Mouse (Mus musculus): ENCODE data around the gene Dnajc16.

Dnajc16 gene

DNA sequence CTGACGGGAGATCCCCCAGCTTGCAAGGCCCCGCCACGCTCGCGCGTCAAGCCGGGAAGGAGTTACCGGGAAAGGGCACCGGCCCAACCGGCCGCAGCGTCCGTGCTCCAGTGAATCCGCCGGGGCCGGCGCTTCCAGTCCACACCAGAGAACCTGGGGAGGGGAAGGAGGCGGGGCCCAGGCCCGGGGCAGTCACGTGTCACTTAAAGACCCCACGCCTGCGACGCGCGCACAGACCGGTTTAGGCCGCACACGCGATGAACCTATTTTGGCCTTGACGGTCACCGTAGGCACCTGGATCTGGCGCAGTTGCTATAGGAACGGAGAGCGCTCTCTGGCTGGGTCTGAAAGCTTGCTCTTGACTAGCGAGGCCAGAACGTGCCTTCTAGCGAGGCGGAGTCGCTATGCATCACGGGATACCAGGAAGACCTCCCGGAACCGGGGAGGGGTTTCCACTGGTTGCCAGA, at the start of gene Dnajc16:
Dnajc16 (minus strand) TSS at position 408 of the 467 bp plus-strand sequence.
- peak; percentile 96 for DNase-seq (ENCODE audit: extremely low read depth, insufficient read length, low spot score)

DNA sequence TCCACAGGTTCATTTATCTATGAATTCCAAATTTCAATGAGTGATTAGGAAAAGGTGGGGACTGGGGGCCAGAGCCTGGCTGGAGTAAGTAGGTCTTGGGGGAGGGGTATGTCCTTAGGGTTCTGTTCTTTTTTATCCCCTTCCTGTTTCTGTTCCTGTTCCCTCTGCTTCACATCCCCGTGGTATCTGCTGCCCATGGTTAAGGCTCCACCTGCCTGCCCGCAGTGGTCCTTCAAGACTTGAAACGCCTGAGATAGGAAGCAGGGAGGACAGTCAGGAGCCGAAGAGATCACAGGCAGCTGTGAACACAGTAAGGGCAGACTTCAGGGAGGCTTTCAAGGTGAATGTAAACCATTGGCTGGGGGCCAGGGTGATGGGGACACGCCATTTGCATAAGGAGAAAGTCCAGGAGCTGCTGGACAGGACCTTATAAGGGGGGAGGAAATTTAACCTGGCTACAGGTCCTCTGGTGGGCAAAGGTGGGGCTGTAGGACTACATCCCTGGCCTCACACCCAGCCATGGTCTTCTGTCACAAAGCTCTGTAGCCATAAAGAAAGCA, 43.9 kb upstream of the Dnajc16 start:
- no peak for DNase-seq (ENCODE audit: extremely low read depth, insufficient read length, low spot score)

DNA sequence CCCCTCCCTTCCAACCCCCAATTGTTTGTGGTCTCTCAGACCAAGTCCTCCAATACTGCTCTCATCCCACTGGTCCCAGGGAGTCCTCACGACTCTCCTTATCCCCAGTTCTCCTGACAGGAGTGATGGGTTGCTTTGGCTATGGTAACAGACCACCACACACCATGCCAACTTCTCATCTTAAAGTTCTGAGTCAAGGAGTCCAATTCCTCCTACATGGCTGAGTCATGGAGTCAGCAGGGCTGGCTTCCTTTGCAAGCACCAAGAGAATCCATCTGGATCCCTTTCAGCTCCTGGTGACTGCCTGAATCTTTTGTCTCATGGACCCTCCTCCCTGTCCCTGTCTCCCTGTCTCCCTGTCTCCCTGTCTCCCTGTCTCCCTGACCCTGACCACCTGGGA, 43.2 kb upstream of the Dnajc16 start:
- DNase-seq (ENCODE audit: extremely low read depth, insufficient read length, low spot score) = no peak

DNA sequence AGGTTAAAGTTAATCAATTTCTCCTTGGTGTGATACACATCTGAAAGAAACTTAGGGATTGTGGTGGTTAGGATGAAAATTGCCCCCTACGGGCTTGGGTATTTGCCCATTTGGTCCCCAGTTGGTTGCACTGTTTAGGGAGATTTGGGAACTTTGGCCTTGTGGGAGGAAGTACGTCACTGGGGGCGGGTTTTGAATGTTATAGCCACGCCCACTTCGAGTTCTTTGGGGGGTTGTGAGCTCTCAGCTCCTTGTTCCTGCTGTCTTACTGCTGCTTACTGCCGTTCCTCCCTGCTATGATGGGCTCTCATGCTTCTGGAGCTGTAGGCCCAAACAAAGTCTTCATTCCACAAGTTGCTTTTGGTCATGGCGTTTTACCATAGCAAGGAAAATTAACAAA, 40.6 kb upstream of the Dnajc16 start:
- DNase-seq (ENCODE audit: extremely low read depth, insufficient read length, low spot score) = no peak

DNA sequence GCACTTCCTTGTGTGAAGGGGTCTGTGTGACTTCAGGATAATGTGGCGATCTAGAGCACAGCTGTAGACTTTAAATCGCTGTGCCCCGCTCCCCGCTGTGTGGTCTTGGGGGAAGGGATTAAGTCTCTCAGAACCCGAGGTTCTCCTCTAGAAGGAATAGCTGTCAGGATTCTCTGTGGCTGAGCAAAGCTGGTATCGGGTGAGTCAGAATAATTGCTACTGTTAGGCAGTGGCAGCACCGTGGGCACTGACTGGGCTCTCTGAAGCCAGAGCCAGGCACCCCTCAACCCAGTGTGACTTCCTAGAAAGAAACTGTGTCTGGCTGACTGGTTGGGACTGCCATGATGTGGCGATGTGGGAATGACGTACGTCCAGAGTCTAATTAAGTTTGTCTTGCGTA, 39.6 kb upstream of the Dnajc16 start:
- DNase-seq (ENCODE audit: extremely low read depth, insufficient read length, low spot score) = no peak

DNA sequence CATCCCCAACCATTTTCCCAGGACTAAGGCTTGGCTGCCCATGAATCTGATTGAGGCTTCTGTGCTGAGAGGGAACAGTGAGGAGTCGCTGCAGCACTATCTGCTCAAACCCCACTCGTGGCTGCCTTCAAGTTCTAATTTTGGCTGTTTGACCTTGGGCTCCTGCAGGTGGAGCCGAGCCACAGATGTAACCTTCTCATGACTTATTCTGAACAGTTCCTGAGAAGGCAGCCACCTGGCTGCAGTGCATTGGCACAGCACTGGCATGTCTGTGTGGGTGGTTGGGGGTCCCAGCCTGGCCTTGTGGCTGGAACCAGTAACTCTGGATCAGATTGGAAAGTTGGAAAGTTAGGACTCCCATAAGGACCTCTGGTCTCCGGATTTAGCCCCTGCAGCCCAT, 37.4 kb upstream of the Dnajc16 start:
- no peak for DNase-seq (ENCODE audit: extremely low read depth, insufficient read length, low spot score)

DNA sequence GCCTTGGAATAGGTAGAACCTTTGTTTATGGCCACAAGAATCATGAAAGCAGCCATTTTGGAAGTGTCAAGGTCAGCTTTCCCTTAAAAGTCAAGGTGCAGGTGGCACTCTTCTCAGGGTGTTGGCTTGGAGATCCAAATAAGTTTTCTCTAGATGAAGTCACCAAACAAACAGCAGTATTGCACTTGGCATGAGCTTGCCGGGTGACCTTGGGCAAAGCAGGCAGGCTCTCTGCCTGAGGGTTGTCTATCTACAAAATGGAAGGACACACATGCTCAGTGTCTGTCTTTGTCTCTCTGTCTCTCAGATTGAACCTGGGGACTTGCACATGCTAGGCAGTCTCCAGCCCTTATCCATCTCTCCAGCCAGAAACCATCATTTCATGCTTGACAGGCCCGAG, 36.7 kb upstream of the Dnajc16 start:
- no peak for DNase-seq (ENCODE audit: extremely low read depth, insufficient read length, low spot score)

DNA sequence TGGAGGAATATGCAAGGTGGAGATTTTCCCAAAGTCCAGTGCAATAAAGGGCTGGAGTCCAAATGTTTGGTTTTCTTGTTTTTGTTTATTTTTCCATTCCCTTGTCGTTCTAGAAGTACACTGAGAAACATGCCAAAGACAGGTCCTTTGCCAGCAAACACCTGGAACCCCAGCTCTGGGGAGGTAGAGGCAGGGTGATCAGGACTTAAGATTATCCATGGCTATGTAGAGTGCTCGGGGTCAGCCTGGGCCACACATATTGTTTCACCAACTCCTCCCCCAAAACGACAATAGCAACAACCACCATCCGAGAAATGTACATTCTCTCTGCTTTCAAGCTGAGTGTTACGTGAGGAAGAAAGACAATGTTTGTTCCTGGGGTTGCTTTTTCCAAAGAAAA, 35.3 kb upstream of the Dnajc16 start, which contains the start of gene Cela2a:
Cela2a (minus strand) TSS at position 101 of the 400 bp plus-strand sequence.
- no peak for DNase-seq (ENCODE audit: extremely low read depth, insufficient read length, low spot score)

DNA sequence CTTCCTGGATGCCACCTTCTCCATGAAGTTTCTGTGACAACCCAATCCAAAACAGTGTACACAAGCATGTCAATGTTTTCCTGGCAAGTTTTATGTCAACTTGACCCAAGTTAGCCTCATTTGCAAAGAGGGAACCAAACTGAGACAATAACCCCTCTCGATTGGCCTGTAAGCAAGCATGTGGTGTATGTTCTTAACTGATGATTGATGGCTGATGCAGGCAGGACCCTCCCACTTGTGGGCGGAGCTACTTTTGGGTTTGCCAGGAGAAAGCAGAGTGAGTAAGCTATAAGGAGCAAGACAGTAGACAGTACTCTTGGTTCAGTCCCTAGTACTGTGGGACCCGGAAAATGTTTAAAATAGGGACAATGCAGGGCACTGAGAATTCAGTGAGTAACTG, 32.2 kb upstream of the Dnajc16 start:
- no peak for DNase-seq (ENCODE audit: extremely low read depth, insufficient read length, low spot score)

DNA sequence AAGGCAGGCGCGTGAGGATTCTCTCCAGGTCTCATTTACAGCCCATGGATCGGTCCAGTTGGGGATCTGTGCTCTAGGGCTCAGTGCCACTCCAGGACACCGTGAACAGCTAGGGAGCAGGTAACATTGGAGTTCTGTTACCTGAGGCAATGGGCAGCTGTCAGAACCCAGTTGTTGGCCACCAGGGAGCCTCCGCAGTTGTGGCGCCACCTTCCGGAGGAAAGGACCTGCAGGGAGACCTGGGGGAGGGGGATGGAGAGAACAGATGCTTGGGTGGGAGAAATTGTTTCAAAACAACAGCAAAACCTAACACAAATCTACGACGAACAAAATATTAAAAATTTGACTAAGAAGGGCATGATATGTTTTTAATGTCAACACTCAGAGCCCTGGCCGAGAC, 31.4 kb upstream of the Dnajc16 start:
- DNase-seq (ENCODE audit: extremely low read depth, insufficient read length, low spot score) = no peak

DNA sequence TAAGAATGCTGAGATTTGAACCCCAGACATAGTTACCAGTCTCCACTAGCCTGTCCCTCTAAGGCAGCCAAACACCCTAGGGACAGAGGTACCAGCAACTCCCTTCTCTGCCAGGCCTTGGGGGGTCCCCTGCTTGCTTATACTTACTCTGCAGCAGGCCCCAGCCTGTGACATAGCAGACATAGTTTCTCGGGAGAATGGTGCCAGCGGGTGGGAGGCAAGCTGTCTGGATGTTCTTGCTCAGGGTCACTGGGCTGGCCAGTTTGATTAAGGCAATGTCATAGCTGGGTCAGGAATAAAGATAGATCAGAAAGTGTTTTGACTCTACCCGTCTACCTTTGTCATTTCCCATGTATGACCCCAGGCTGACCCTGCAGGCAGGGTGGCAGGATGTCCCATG, 30.4 kb upstream of the Dnajc16 start:
- no peak for DNase-seq (ENCODE audit: extremely low read depth, insufficient read length, low spot score)

DNA sequence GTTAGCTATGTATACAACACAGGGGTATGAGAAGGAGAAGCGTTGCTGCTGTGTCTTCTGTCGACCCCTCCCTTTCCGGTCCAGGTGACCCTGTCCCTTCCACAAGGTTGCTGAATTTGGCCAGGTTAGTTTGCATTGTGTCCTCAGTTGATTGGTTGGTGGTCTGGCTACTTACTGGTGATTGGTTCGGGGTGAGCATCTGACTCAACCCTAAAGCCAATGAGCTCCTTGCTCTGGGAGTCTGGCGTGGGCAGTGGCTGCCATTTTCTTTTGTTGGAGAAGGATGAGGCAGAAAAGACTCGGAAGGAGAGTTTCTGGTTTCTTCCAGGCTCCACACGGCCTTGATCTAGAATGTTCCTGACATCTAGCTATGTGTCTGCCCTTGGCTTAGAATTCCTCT, 28.6 kb upstream of the Dnajc16 start:
- DNase-seq (ENCODE audit: extremely low read depth, insufficient read length, low spot score) = no peak

DNA sequence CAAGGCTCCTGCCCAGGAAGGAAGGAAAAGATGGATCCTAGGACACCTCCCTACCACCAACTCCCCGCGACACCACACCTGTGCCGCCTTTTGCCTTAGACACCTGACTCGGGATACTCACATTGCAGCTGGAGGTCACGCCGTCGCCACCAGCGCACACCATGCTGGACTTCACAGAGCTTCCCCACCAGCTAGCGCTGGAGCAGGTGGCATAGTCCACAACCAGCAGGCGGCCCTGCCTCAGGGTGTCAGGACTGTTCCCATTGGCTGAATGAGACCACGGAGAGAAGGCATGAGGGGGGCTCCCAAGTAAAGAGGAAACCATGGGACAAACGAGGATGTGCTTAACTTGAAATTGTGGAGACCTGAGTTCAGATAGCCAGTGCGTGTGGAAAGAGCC, 28.1 kb upstream of the Dnajc16 start:
- no peak for DNase-seq (ENCODE audit: extremely low read depth, insufficient read length, low spot score)

DNA sequence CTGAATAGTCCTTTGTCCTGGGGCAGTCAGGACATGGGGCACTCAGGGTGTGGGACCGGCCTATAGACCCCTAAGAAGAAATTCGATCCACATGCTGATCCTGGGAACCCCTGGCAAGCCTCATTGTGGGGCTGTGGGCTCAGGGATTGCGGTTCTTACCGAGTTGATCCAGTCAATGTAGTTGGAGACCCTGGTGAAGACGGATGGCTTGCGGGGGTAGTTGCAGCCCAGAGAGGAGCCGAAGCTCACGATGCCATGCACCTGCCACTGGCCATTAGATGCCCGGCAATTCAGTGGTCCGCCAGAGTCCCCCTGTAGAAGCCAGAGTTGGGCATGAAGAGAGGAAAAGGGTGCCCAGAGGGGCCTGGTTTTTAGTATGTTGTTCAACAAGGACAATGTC, 27.0 kb upstream of the Dnajc16 start:
- DNase-seq (ENCODE audit: extremely low read depth, insufficient read length, low spot score) = no peak

DNA sequence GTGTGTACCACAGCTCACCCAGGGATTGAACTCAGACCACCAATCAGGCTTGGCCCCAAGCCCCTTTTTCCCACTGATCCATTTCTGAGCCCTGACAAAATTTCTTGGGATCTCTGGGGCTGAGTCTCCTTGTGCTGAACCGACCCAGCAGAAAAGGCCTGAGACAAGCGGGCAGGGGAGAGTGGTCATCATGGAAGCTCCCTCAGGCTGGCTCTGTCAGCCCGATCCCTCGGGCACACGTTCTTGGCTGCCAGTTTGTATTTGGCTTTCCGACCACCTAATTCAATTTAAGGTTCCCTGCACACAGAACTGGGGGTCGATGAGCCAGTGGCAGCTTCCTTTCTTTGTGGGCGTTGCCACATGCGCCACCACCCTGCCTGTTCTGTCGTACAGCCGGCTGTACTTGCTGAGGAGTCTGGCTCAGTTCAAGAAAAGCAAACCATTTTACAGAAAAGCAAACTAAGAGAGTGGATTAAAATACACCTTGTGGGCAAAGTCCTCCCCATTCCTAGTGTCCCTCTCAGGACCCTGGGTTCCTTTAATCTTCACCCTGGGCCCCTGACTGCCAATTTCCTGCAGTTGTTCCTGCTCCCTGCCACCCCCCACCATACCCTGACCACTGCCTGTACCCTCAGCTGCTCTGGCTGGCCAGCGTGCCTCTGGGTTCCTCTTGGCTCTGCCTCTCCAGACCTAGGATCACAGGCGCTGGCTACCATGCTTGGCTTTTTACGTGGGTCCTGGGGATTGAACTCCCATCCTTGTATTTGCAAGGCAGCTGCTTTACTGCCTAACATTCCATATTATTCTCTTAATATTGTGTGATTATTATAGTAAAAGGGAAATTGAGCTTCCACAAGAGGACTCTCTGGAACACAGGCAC, 26.3 kb upstream of the Dnajc16 start:
- no peak for DNase-seq (ENCODE audit: extremely low read depth, insufficient read length, low spot score)

DNA sequence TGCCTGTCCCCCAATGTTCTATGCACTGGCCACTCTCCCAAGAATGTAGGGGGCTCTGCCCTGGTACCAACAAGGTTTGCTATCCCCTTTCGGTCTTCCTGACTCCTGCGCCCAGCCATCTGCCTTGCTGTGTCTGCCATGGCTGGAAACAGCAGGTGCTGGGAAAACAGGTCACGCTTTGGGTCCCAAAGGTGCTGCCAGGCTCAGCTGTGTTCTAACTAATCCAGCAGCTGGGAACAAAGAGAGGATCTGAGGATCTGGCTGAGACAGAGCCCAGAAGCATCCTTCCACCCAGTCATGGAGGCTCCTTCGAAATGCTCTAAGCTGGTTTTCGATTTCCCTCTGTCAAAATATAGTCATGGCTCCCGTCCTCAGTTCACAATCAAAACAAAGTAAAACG, 25.5 kb upstream of the Dnajc16 start:
- no peak for DNase-seq (ENCODE audit: extremely low read depth, insufficient read length, low spot score)

DNA sequence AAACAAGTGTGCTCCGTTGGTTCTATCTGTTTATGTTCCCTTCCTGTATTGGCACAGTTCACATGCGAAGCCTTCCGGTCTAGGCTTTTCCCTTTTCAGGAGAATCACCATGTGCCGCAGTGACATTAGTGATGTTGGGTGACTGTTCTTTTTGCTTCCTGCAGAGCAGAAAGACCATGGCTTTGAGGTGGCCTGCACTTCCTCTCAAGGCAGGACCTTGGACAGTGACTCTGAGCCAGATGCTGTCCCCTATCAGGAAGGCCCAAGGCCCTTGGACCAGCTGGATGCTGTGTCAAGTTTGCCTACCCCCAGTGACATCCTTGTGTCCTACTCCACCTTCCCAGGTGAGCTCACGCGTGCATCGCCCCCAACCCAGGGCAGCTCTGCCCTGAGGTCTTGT, 20.6 kb upstream of the Dnajc16 start:
- no peak for DNase-seq (ENCODE audit: extremely low read depth, insufficient read length, low spot score)

DNA sequence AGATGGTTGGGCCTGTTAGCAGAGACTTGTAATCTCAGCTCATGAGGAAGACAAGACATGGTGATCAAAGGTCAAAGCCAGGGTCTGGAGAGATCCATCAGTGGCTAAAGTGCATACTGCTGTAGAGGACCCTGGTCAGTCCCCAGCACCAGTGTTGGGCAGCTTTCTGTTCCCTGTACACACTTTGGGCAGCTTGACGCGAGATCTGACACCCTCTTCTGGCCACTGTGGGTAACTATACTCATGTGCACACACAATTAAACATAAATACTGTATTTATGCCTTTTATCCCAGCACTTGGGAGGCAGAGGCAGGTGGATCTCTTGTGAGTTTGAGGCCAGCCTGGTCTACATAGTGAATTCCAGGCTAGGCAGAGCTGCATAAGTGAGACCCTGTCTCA, 20.2 kb upstream of the Dnajc16 start:
- DNase-seq (ENCODE audit: extremely low read depth, insufficient read length, low spot score) = no peak

DNA sequence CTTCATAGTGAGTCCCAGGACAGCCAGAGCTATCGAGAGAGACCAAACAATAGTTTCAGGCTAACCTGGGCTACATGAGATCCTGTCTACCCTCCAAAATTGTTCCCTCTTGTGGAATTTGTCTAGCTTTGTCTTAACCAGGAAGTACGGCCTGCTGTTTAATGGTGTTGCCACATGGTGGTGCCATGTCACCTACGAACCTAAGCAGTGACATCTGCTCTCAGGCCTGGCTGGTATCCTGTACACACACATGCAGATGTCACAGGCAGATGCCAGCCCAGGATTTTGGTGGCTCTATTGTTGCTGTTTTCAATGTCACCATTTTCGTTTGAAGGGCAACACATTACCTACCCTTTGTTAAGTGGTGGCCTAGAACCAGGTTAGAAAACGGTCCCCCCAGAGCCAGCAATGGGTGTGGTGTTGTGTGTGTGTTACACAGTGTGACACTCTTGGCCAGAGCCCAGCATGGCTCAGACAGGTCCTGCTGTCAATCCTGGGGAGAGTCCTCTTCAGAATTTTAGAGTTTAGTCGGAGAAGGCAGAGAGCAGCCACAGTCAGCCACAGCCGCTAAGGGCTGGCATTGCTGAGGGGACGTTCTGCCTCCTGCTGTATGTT, 19.2 kb upstream of the Dnajc16 start:
- peak; percentile 27 for DNase-seq (ENCODE audit: extremely low read depth, insufficient read length, low spot score)

DNA sequence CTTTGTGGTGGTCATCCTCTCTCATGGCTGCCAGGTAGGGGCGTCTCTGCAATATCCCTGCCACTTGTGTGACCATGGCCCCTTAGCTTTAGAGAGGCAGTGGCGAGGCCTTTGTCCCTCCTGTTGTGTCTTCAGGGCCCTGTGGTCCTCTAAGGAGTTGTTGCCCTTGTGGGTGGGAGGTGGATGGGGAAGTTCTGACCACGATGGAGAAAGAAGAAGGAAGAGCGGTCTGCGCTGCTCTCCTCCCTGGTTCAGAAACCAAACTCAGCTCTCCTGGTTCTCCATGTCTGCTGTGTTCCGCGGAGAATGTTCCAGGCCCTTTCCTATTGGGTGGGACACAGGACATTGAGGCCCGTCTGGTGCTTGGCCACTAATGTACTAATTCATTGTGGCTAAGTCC, 15.2 kb upstream of the Dnajc16 start:
- no peak for DNase-seq (ENCODE audit: extremely low read depth, insufficient read length, low spot score)

DNA sequence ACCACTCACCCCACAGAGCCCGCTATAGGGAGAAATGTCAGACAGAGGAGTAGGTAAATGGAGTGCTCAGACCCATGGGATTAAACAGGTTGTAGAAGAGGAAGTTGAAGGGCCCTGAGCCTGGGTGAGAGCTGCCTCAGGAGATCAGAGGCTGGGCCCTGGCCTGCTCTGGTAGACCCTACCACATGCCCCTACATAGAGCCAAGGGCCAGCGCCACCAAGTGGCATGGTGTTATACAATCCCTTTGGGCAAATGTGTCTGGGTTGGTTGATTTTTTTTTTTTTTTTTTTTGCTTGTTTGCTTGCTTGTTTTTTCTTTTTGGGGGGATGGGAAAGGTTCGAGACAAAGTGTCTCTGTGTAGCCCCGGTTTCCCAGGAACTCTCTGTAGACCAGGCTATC, 13.4 kb upstream of the Dnajc16 start:
- no peak for DNase-seq (ENCODE audit: extremely low read depth, insufficient read length, low spot score)

DNA sequence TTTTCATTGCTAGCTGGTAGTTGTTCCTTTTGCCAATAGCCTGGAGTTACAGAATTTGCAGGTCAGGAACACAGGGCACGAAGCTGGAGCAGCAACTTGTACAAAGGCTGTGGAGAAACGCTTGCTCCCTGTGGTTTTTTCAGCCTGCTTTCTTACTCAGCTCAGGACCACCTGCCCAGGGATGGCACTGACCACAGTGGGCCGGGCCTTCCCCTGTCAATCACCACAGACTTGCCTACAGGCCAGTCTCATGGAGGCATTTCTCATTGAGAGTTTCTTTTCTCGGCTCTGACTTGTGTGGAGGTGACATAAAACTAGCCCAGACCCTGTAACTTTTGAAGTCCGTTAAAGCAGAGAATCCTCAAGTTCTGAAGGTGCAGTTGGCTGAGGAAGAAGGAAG, 6.8 kb upstream of the Dnajc16 start:
- DNase-seq (ENCODE audit: extremely low read depth, insufficient read length, low spot score) = no peak
